7 mouse cellular contexts compared by ENCODE assay signal in the genomic region with DNA sequence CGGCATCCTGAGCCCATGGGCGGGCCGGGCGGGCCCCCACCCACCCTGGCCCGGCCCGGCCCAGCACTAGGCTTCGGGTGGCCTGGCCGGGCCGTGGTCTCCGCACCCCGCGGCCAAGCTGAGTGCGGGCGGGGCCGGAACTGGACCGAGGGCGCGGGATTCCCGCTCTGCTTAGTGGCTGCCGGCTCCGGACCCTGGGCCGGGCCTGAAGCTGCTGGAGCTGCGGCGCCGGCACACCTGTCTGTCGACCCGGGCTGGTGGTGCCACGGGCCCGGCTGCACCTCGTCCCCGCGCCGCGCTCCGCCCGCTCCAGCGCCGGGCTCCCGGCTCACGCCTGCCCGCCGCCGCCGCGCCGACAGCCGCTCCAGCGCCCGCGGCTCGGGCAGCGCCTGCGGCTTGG. TPM values are rescaled to one million over a fixed set of nuclear protein-coding genes. Genes with fewer than 3 reads are reported as not detected.
A peak's percentile ranks its signal among the peaks of the same experiment; 100 is the strongest.
DNase-seq lines count a peak whose midpoint lies in the region; ATAC-seq and TF ChIP-seq lines count a peak whose summit lies in the region.

TSS of gene Kcnh2 (minus strand) at position 327 of the 400 bp plus-strand sequence.

- ATAC-seq in megakaryocyte, adult 5-6 weeks (ENCODE audit: poor library complexity, severe bottlenecking): no peak
- ATAC-seq in embryonic facial prominence, embryonic 15.5 days (ENCODE audit: insufficient number of reproducible peaks, low FRiP score, low TSS enrichment, low read depth): peak; percentile 1; the same call in 1 of the 2 replicates
- ATAC-seq in hindbrain, embryonic 12.5 days (ENCODE audit: low FRiP score): peak; percentile 46
- ATAC-seq in liver, embryonic 14.5 days (ENCODE audit: insufficient read depth): no peak

- peak within 1 kb of the TSS; percentile 74 for H3K27ac ChIP-seq in embryonic facial prominence, embryonic 15.5 days (replicated peaks)
- peak within 1 kb of the TSS; percentile 98 for H3K27ac ChIP-seq in hindbrain, embryonic 12.5 days
- no peak within 1 kb of the TSS for H3K27ac ChIP-seq in liver, embryonic 14.5 days

- peaks cover 96% of the 10 kb centered on the region for H3K27me3 ChIP-seq in megakaryocyte, embryonic 14.5 days (replicated peaks)
- peaks cover 64% of the 10 kb centered on the region for H3K27me3 ChIP-seq in embryonic facial prominence, embryonic 15.5 days
- H3K27me3 ChIP-seq in hindbrain, embryonic 12.5 days: peaks cover 28% of the 10 kb centered on the region
- H3K27me3 ChIP-seq in liver, embryonic 14.5 days (ENCODE audit: control insufficient read depth, insufficient read depth, low read length): peaks cover 64% of the 10 kb centered on the region

- TF ChIP-seq EP300 in liver, embryonic 14.5 days (IDR thresholded peaks at IDR 0.05; ENCODE audit: low read depth): no peak

- H3K4me3 ChIP-seq in megakaryocyte, embryonic 14.5 days (replicated peaks): peak within 1 kb of the TSS; percentile 81
- peak within 1 kb of the TSS; percentile 60 for H3K4me3 ChIP-seq in embryonic facial prominence, embryonic 15.5 days (replicated peaks)
- H3K4me3 ChIP-seq in hindbrain, embryonic 12.5 days: peak within 1 kb of the TSS; percentile 53
- peak within 1 kb of the TSS; percentile 24 to 52 for H3K4me3 ChIP-seq in liver, embryonic 14.5 days (ENCODE audit: insufficient read depth in 1 of 2, low read depth in 2 of 2, low read length in 2 of 2)

- no peaks in the 10 kb centered on the region for H3K36me3 ChIP-seq in megakaryocyte, embryonic 14.5 days (replicated peaks; ENCODE audit: low read length)
- H3K36me3 ChIP-seq in embryonic facial prominence, embryonic 15.5 days: no peaks in the 10 kb centered on the region
- H3K36me3 ChIP-seq in hindbrain, embryonic 12.5 days: no peaks in the 10 kb centered on the region
- H3K36me3 ChIP-seq in liver, embryonic 14.5 days (replicated peaks; ENCODE audit: control insufficient read depth, insufficient read depth, low read depth): no peaks in the 10 kb centered on the region

- WGBS in embryonic facial prominence, embryonic 15.5 days: under 1% methylated on average over 43 of the region's 53 CpGs
- WGBS in hindbrain, embryonic 12.5 days: under 1% methylated on average over 51 of the region's 53 CpGs
- 1% methylated on average over 46 of the region's 53 CpGs for WGBS in liver, embryonic 14.5 days (ENCODE audit: insufficient replicate concordance)

- H3K9ac ChIP-seq in embryonic facial prominence, embryonic 15.5 days: peak within 1 kb of the TSS; percentile 37
- H3K9ac ChIP-seq in hindbrain, embryonic 12.5 days: peak within 1 kb of the TSS; percentile 79
- no peak within 1 kb of the TSS for H3K9ac ChIP-seq in liver, embryonic 14.5 days (replicated peaks)

- TF ChIP-seq CTCF in liver, embryonic 14.5 days (IDR thresholded peaks at IDR 0.05; ENCODE audit: low read depth): no peak

- no peak for DNase-seq in liver, embryonic 14.5 days (ENCODE audit: low read depth in 3 of 3, low spot score in 3 of 3)
- DNase-seq in ovary, postnatal 36 days (ENCODE audit: low spot score): no peak
- DNase-seq in urinary bladder, adult 18-20 months (ENCODE audit: low spot score in 2 of 2): no peak

- H3K4me2 ChIP-seq in embryonic facial prominence, embryonic 15.5 days (replicated peaks): peak within 1 kb of the TSS; percentile 99
- H3K4me2 ChIP-seq in hindbrain, embryonic 12.5 days (replicated peaks): peak within 1 kb of the TSS; percentile 98
- peak within 1 kb of the TSS; percentile 64 for H3K4me2 ChIP-seq in liver, embryonic 14.5 days (ENCODE audit: low read depth)

- H3K9me3 ChIP-seq in megakaryocyte, embryonic 14.5 days: no peaks in the 10 kb centered on the region
- H3K9me3 ChIP-seq in embryonic facial prominence, embryonic 15.5 days (replicated peaks): no peaks in the 10 kb centered on the region
- H3K9me3 ChIP-seq in hindbrain, embryonic 12.5 days (replicated peaks): no peaks in the 10 kb centered on the region
- H3K9me3 ChIP-seq in liver, embryonic 14.5 days (ENCODE audit: control insufficient read depth, low read length): no peaks in the 10 kb centered on the region

- H3K4me1 ChIP-seq in megakaryocyte, embryonic 14.5 days: peaks cover 25% of the 10 kb centered on the region
- H3K4me1 ChIP-seq in embryonic facial prominence, embryonic 15.5 days: peaks cover 44% of the 10 kb centered on the region
- peaks cover 66% of the 10 kb centered on the region for H3K4me1 ChIP-seq in hindbrain, embryonic 12.5 days
- H3K4me1 ChIP-seq in liver, embryonic 14.5 days (replicated peaks; ENCODE audit: control insufficient read depth in 2 of 2, insufficient read depth in 2 of 2, low read length in 1 of 2): peaks cover 0 to 2% of the 10 kb centered on the region in 2 experiments; a peak in 1 of 4 replicates

RNA-seq across cellular contexts. Expression of gene Kcnh2, which starts in this region (rescaled TPM):
- 0.10 TPM in 1 of 2 replicates, not detected in the other for polyA plus RNA-seq in megakaryocyte, embryonic 14.5 days (2012; ENCODE audit: insufficient read depth, low replicate concordance)
- total RNA-seq in megakaryocyte, adult 5-6 weeks (2015): not detected in 2 replicates
- total RNA-seq in megakaryocyte, adult 5-6 weeks (2017): not detected in 2 replicates
- polyA plus RNA-seq in embryonic facial prominence, embryonic 15.5 days (2015; fragmentation: Nextera tagmentation; extraction: Ambion mirVana): 4.8 and 5.1 TPM in 2 replicates
- 14.6 and 17.4 TPM in 2 replicates for polyA plus RNA-seq in hindbrain, embryonic 12.5 days (2016; fragmentation: Nextera tagmentation; extraction: Ambion mirVana)
- 0.44 and 0.93 TPM in 2 replicates for polyA plus RNA-seq in liver, embryonic 14.5 days (2012; rRNA removed)
- polyA plus RNA-seq in liver, embryonic 14.5 days (2014; fragmentation: Nextera tagmentation; extraction: Ambion mirVana): 0.05 and 0.28 TPM in 2 replicates

Comparison
In these comparisons a context has a peak if more than half of its experiments do, and no peak if none do; other contexts are left out.
1. ATAC-seq: peak in embryonic facial prominence, embryonic 15.5 days (single experiment) and hindbrain, embryonic 12.5 days (single experiment); none in megakaryocyte, adult 5-6 weeks (single experiment) and liver, embryonic 14.5 days (single experiment).
2. Peak in every context shown above with its lines, with median percentiles within 50 percentile points of each other: H3K4me3 ChIP-seq and H3K4me2 ChIP-seq.